Mouse (Mus musculus): ENCODE data around the gene Cox14.

DNA sequence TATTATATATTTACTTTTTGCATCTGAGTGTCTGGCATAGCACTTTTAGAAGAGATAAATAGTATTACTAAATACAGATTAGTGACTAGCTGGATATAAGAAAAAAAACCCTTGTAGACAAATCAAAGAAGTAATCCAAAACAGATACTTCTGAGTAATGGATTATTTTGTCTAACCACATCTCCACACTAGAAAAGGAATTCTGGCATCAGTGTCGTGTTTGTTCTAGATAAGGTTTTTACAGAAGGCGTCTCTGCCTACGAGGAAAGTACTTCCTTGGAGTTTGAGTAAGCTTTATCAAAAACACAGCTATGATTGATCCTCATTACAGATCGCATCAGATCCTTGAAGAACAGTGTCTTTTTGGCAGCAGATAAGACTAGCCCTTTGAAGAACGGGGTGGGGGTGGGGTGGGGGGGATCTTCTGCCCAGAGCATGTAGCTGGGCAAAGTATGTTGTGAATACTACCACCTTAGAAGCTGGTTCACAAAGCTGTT, 45.6 kb downstream of the Cox14 start:
- TF ChIP-seq GATA1 (IDR thresholded peaks at IDR 0.05; ENCODE audit: borderline replicate concordance, low read length) (no peak), FLI1 (IDR thresholded peaks at IDR 0.05; ENCODE audit: low read length) (no peak)
